Mouse (Mus musculus) B cell, adult 2 months (primary cell): ENCODE measurements around the gene Ercc6l.
"Not testable (repeated sequence)": the region's sequence is repeated elsewhere in the genome, so short reads cannot be mapped to it uniquely, and the experiment has no call there.

Experiments used
- DNase-seq, 2 experiments: peaks; one replicate each; pipeline ENCODE4 v3.0.0; 2022

Ercc6l gene

GRCm38 (mm10) chrX:102156618-102157422 lies at the start of gene Ercc6l:
Gene Ercc6l (minus strand): TSS chrX:102157091.
- peak; percentile 88 to 90 for DNase-seq

GRCm38 (mm10) chrX:102190840-102191239 lies 33.9 kb upstream of the Ercc6l start:
- DNase-seq = no peak

GRCm38 (mm10) chrX:102189581-102189980 lies 32.7 kb upstream of the Ercc6l start:
- DNase-seq = no peak

- peak; percentile 85 for DNase-seq
Observed at GRCm38 (mm10) chrX:102188712-102189497, 32.0 kb upstream of the Ercc6l start, which contains the start of gene Rps4x. Gene Rps4x (minus strand): TSS chrX:102189394.

GRCm38 (mm10) chrX:102187023-102187699 lies 30.3 kb upstream of the Ercc6l start:
- DNase-seq = peak; percentile 5 to 6

- no peak for DNase-seq
Observed at GRCm38 (mm10) chrX:102182575-102182974, 25.7 kb upstream of the Ercc6l start.

GRCm38 (mm10) chrX:102175538-102176287 lies 18.8 kb upstream of the Ercc6l start:
- DNase-seq = no peak

- no peak for DNase-seq
Observed at GRCm38 (mm10) chrX:102170900-102171299, 14.0 kb upstream of the Ercc6l start.

GRCm38 (mm10) chrX:102170135-102170534 lies 13.2 kb upstream of the Ercc6l start:
- DNase-seq = no peak

GRCm38 (mm10) chrX:102169724-102170123 lies 12.8 kb upstream of the Ercc6l start:
- DNase-seq = no peak

- no peak for DNase-seq
Observed at GRCm38 (mm10) chrX:102166986-102167385, 10.1 kb upstream of the Ercc6l start.

- DNase-seq = no peak
Observed at GRCm38 (mm10) chrX:102166521-102166920, 9.6 kb upstream of the Ercc6l start.

- no peak for DNase-seq
Observed at GRCm38 (mm10) chrX:102163529-102163928, 6.6 kb upstream of the Ercc6l start.

GRCm38 (mm10) chrX:102163096-102163495 lies 6.2 kb upstream of the Ercc6l start:
- no peak for DNase-seq

- no peak for DNase-seq
Observed at GRCm38 (mm10) chrX:102160528-102160927, 3.6 kb upstream of the Ercc6l start.

GRCm38 (mm10) chrX:102159778-102160177 lies 2.9 kb upstream of the Ercc6l start:
- peak; percentile 59 to 63 for DNase-seq

- DNase-seq = no peak
Observed at GRCm38 (mm10) chrX:102157423-102157791, 516 bp upstream of the Ercc6l start.

- no peak for DNase-seq
Observed at GRCm38 (mm10) chrX:102141157-102141556, 15.7 kb downstream of the Ercc6l start.

- no peak for DNase-seq
Observed at GRCm38 (mm10) chrX:102121321-102121720, 35.6 kb downstream of the Ercc6l start.

- DNase-seq = peak; percentile 89
Observed at GRCm38 (mm10) chrX:102119042-102119864, 37.6 kb downstream of the Ercc6l start, which contains the start of gene Pin4. Gene Pin4 (plus strand): TSS chrX:102119447.

GRCm38 (mm10) chrX:102115676-102116075 lies 41.2 kb downstream of the Ercc6l start:
- DNase-seq = no peak

GRCm38 (mm10) chrX:102109349-102109748 lies 47.5 kb downstream of the Ercc6l start:
- DNase-seq = not testable (repeated sequence)
